Mouse (Mus musculus): ENCODE results near the gene Adarb2.
"Not testable (repeated sequence)": the region's sequence is repeated elsewhere in the genome, so short reads cannot be mapped to it uniquely, and the experiment has no call there.

Gene Adarb2

GRCm38 (mm10) chr13:8587447-8587846 is 384.8 kb downstream of the Adarb2 start:
- no peak for DNase-seq (ENCODE audit: low spot score)

- no peak for DNase-seq (ENCODE audit: low spot score)
These were observed 387.8 kb downstream of the Adarb2 start for GRCm38 (mm10) chr13:8590460-8590859.

DNA sequence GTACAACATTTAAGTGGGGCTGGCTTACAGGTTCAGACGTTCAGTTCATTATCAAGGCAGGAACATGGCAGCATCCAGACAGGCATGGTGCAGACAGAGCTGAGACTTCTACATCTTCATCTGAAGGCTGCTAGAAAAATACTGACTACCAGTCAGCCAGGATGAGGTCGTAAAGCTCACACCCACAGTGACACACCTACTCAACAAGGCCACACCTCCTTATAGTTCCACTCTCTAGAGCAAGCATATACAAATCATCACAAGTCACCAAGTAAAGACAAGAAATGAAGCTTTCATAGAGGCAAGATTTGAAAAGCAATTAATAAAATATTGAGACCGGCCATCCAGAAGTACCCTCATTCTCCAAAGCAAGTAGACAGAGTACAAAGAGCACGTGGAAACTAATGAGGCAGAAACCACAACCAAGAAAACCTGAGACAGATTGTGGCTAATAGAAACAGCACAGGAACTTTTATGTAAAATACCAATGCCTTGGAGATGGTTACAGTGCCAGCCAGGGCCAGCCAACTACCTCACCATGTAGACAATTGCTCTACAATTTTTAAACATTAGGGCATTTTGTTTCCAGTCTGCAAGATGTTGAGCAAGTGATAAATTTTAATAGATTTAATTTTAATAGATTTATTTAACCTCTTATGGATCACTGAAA is 394.4 kb downstream of the Adarb2 start:
- DNase-seq (ENCODE audit: low spot score): no peak

- no peak for DNase-seq (ENCODE audit: low spot score)
These were observed 395.0 kb downstream of the Adarb2 start for GRCm38 (mm10) chr13:8597647-8598017.

- no peak for DNase-seq (ENCODE audit: low spot score)
These were observed 403.0 kb downstream of the Adarb2 start for GRCm38 (mm10) chr13:8605645-8606044.

DNA sequence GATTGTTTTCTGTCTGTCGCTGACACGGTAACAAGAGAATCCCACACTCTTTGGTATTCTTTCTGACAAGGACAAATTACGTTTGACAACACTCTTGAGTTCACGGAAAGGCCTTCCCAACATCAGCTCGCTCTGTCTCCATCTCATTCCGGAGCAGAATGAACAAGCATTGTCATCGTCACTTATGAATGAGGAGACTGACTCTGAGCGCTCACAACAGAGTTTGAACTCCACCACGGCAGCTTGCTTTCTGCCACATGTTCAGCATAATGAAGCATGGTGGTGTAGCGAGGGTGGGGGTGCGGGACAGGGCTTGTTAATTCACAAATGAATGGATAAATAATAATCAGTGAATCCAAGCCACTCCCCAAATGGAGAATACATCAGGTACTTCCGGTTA is 405.4 kb downstream of the Adarb2 start:
- no peak for DNase-seq (ENCODE audit: low spot score)

GRCm38 (mm10) chr13:8608918-8609317 is 406.3 kb downstream of the Adarb2 start:
- not testable (repeated sequence) for DNase-seq (ENCODE audit: low spot score)

DNA sequence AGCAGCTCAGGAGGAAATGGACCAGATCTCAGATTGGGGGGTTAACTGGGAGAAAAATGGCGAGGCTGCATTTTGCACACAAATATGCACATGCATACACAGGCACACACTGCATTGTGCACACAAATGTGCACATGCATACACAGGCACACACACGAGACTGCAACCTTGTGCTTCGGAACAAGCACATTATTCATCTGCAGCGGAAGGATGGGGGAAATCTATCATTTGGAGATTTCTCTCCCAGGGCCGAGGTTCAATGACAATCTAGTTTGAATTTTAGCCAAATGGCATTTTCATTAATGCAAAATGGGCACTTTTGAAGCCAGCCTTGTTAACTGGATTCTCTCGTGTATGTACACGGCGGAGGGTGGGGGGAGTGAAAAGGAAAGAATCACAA is 408.3 kb downstream of the Adarb2 start:
- DNase-seq (ENCODE audit: low spot score): no peak

- no peak for DNase-seq (ENCODE audit: low spot score)
These were observed 410.1 kb downstream of the Adarb2 start for GRCm38 (mm10) chr13:8612618-8613391.

DNA sequence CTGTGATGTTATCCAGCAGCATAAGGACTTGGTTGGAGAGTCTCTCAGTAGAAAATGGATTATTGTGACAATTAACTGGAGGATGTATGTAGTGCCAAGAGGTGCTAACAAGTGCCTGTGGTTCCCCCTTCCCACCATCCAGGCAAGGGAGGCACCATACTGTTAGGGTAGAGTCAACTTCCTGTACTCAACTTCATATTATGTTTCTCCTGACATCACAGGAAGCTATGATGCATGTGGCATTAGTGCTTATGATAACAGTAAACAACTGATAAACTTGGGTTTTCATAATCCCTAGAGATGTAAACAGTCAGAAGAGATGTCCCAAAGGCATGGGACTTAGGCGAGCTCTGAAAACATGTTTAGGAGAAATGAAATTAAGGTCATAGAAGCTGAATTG is 414.0 kb downstream of the Adarb2 start:
- DNase-seq (ENCODE audit: low spot score): no peak

DNA sequence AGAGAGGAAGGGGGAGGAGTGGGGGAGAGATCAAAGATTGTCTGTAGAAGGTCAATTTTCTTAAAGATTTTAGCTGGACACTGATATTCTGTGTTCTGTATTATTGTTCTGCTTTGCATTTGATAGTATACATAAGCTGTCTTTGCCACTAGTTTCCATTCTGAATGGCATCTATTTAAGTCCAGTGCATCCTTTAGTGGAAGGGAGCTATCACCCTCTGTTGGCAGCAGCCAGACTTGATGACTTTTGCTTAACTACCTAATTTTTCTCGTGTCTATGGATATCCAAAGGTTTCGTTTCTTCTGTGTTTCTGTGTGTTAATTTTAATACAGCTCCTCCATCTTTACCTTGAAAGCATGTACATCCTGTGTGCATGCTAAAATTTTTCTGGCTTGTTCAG is 419.6 kb downstream of the Adarb2 start:
- no peak for DNase-seq (ENCODE audit: low spot score)

GRCm38 (mm10) chr13:8629565-8629964 is 426.9 kb downstream of the Adarb2 start:
- no peak for DNase-seq (ENCODE audit: low spot score)

DNA sequence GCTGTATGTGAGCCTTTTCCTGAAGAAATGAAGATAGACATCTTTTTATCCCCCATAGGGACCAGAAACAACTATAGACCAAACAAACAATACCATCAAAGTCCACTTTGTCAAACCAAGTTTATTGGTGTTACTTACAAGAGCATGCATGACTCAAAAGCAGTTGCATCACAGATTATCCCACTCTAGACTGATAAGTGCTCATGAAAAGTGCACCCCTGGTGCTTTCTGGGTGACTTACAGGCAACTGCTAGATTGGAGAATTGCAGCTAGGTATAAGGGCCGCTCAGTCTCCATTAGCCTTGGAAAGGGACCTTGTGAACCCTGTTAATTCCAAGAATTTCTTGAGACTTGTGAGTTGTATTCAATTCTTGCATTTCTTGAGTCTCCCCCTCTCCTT is 429.0 kb downstream of the Adarb2 start:
- DNase-seq (ENCODE audit: low spot score): no peak

DNA sequence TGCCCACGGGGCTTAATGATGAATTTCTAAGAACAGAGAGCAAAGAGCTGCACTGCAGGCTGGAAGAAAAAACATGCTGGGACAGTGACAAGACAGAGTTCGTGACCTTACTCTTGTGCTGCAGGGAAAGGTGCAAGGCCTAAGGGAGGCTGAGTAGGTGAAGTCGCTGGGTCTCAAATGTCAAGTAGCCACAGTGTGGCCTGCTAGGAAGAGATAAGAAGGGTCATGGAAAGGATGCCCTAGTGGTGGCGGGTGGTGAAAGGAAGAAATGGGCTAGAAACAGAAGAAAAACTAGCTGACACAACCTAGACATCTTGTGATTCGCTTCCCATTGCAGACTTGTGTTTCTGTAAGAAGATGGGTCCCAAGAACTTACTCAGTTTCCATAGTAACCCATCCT is 429.4 kb downstream of the Adarb2 start:
- no peak for DNase-seq (ENCODE audit: low spot score)

DNA sequence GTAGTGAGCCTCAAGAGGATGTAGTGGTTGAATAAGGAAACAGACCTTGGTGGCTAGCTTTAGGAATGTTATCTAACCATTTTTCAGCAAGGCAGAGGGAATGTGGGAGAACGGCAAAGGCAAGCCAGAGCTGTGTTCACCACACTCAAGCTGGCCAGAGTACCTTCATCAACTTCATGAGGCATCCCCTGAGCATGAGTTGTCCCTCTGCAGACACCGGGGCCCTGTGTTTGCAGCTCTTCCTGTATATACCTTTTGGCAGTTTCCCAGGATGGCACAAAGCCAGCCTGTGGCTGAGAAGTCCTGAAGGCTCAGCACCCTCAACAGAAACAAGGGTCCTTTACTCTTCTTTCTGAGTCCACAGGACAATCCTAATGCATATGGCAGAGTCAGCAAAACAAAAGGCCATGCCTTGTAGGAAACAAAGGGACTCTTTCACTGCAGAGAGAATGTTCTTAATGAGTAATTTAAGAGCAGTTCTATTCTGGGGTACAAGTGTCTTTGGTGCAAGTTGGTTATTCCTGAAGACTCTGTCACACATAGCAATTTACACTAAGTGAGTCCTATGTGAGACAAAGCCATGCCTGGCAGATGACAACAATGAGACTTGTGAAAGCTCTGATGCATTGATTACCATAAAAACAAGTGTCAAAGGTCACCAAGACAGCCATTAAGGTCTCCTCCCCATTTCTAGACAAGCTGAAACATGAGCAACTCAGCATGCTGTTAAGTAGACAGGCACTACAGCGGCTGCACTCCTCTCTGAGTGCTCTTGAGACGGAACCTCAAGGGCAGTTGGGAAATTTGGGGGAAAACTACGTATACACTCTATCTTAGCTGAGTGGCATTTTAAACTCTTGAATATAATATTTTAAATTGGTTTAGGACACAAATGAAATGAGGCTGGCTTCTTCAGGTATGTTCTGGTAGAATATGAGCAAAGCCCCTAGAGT is 431.0 kb downstream of the Adarb2 start:
- no peak for DNase-seq (ENCODE audit: low spot score)

GRCm38 (mm10) chr13:8642084-8642483 is 439.4 kb downstream of the Adarb2 start:
- no peak for DNase-seq (ENCODE audit: low spot score)

DNA sequence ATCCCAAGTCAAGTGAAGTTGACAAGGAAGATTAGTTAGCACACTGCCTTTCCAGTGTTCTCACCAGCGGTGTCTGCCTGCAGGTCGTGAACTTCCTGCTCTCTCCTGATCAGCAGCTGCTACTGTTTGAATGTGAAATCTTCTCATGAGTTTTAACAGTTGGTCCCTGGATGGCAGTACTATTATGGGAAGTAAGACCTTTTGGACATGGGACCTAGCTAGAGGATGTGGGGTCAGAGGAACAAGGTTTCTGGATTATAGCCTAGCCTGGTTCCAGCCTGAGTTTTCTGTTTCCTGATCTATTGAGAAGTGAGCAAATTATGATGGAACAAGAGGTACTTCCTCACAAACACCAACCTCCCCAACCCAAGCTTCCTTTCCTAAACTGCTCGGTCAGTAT is 441.3 kb downstream of the Adarb2 start:
- no peak for DNase-seq (ENCODE audit: low spot score)

DNA sequence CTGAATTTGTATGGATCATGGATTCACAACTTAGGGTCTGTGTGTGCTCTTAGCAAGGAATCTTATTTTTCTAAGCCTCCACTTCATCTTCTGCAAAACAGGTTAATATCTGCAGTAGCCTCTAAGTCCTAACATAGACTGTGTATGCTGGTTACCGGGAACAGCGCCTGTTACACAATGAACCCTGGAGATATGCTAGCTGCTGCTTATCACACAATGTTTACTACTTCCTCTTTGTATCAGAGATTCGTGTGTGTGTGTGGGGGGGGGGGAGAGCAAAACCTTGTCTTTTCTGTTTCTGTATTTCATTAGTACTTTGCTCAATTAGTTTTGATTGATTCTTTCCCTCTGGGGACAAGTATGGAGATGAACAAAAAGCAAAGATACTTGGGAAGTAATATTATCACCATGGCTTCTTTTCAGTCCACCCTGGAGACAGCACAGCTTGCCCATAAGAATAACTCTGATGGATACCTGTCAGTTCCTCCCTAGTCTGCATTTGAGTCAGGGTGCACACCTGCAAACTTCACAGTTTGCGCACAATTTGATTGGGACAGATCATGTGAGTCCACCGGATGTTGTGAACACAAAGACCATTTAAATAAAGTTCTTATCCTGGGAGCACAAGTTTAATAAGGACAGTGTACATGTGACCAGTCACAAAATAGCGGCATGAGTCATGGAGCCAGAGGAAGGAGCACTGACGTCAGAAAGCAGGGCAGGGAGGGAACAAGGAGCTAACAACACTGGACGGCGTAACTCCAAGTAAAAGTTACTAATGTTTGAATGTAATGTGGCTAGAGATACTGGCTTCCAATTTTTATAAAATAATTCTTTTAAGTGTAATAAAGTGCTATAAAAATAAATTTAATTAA is 442.4 kb downstream of the Adarb2 start:
- peak; percentile 74 for DNase-seq (ENCODE audit: low spot score)

- no peak for DNase-seq (ENCODE audit: low spot score)
These were observed 446.6 kb downstream of the Adarb2 start for GRCm38 (mm10) chr13:8649261-8649660.

DNA sequence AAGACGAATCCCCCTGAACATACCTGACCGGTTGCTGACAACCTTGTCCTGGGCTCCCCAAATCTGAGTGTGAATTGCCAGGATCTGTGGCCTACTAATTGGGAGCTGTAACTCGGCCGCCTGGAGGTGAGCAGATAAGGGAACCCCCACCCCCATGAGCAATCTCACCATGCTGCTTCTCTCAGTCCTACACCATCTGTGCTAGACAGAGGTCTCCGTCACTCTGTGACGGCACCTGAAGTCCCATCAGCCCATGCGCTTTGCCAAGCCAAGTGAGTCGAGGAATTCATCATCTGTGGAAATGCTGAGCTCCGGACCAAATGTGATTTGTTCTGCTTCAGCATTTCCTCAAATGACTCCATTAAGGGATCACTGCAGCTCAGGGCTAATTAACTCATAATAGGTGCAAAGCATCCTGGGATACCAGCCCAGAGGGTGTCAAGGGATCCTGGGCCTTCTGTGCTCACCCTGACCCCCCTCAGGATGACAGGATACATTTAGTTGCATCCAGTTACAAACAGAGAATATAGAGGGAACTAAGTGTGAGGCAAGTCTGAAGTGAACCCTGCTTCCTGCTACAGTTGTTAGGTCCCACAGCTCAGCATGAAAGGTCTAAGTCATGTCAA is 462.1 kb downstream of the Adarb2 start:
- DNase-seq (ENCODE audit: low spot score): no peak

DNA sequence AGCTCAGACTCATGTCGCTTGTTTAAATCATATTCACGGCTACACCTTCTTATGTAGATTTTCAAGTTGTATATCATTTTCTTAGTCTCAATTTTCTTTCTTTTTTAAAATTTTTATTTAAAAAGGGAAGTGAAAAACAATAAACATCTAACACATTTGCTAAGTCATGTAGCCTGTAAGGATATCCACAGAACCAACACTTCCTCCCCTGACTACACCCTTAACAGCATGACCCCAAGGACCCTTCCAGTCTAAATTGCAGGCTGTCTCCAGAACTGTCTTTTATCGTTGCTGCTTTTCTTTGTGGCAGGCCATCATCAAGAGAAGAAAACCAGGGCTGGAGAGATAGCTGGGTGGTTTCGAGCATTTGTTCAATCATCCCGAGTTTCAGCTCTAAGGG is 474.5 kb downstream of the Adarb2 start:
- DNase-seq (ENCODE audit: low spot score): no peak
